Mouse (Mus musculus) granulocyte monocyte progenitor cell, adult 5-6 weeks (primary cell): Measurements from ENCODE around the gene Bcan. TPM values are rescaled to one million over a fixed set of nuclear protein-coding genes. Genes with fewer than 3 reads are reported as not detected.
A peak's percentile ranks its signal among the peaks of the same experiment; 100 is the strongest.

Experiments
- ATAC-seq: replicated peaks from 2 replicates; pipeline ENCODE4 v1.8.0; 2016; ENCODE audit warnings: mild to moderate bottlenecking, moderate TSS enrichment, inconsistent platforms; ENCODE audit not compliant: poor library complexity, severe bottlenecking
- total RNA-seq, 2 experiments: library from RNA; stranded (forward) in 1 of 2; stranded (reverse) in 1 of 2; fragments of 200-712, 200-1000 nt in 1 of 2; fragments of >200 nt in 1 of 2; fragmentation: Nextera tagmentation in 1 of 2; gene quantifications; 2 replicates each; pipeline ENCODE4 v1.2.3; 2014 to 2017

Bcan gene
- total RNA-seq, 2 experiments from 2014 or later, result not detected

- ATAC-seq, result no peak
Observed at GRCm38 (mm10) chr3:87947811-87948199, 52.2 kb downstream of the Bcan start.

GRCm38 (mm10) chr3:87947056-87947810, 52.8 kb downstream of the Bcan start:
- 0 out of 2 replicates have a peak, but pooled peaks have one; percentile 30 for ATAC-seq

DNA sequence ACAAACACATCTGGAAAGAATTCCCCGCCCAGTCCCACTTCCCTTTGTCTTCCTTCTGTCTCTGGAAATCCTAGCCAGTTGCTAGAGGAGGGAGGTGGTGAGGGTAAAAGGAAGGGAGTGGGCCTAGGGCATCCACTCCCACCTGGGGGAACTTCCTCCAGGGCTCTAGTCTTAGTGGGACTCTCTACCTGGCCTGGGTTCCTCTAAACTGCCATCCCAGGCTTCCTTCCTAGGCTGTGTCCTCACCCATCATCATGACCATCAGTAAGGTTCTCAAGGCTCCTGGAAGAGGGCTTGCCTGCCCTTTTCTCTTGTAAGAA, 53.5 kb downstream of the Bcan start:
- no peak for ATAC-seq

- no peak for ATAC-seq
Observed at GRCm38 (mm10) chr3:87945781-87946540, 54.1 kb downstream of the Bcan start.

DNA sequence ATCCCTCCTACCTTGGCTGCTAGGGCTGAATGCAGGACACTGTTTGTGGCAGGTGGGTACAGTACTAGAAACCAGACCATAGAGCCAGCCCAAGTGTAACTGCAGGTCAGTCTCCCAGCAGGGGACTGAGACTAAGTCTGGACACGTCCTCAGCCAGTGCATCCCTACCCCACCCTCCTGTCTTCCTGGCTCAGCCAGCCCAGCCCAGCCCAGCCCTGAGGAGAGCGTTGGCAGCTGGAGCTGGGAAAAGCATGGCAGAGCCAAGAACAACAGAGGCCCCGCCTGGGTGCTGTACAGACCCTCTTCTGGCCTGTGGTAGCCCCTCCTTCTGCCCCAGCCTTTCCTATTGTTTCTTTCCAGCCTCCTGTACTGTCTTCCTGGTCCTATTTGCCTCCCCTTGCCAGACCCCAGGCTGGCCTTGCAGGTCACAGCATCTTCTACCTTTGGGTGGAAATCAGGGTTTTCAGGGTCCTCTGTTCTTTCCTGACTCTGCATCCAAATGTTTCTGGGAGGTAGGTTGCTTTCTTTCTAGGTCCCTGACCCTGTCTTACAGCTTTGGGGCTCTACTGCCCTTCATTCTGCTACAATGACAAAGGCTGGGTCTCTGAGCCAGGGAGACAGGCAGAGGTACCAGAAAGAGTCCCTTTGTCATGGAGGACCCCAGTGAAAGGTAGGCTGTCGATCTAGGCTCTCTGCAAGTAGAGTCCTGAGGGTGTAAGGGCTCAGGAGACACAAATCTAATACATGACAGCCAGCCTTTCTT, 55.0 kb downstream of the Bcan start:
- ATAC-seq, result no peak

- ATAC-seq, result no peak
Observed at GRCm38 (mm10) chr3:87943586-87943985, 56.4 kb downstream of the Bcan start.

DNA sequence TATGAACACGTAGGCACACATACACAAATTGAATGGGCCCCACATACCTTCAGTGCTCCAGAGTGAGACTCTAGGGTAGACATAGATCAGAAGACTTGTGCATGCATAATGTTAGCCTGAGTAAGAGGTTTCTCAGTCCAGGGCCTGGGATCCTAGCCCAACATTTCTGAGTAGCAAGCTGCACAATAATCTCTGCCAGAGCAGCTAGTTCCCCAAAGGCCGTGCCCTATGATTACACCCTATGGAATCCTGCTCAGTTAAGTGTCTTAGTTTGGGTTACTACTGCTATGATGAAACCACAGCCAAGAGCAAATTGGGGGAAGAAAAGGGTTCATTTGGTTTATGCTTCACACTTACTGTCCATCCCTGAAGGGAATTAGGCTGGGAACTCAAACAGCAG, 57.6 kb downstream of the Bcan start:
- no peak for ATAC-seq

GRCm38 (mm10) chr3:87940611-87941010, 59.4 kb downstream of the Bcan start:
- no peak for ATAC-seq

Other genes starting within 250 kb of the Bcan start
- not detected in 2 replicates for gene Ntrk1, start 205.1 kb downstream of the Bcan start, total RNA-seq (2014; fragmentation: Nextera tagmentation)
- not detected in 2 replicates for gene Ntrk1, start 205.1 kb downstream of the Bcan start, total RNA-seq (2017)
- not detected in 2 replicates for gene Insrr, start 203.3 kb downstream of the Bcan start, total RNA-seq (2014; fragmentation: Nextera tagmentation)
- gene Insrr, start 203.3 kb downstream of the Bcan start, total RNA-seq (2017), result not detected in 2 replicates
- gene Pear1, start 175.9 kb downstream of the Bcan start, total RNA-seq (2014; fragmentation: Nextera tagmentation), result 1.8 and 9.6 TPM in 2 replicates
- 0.57 and 1.0 TPM in 2 replicates for gene Pear1, start 175.9 kb downstream of the Bcan start, total RNA-seq (2017)
- gene Sh2d2a, start 153.5 kb downstream of the Bcan start, total RNA-seq (2014; fragmentation: Nextera tagmentation), result not detected in 2 replicates
- 0.10 TPM in 1 of 2 replicates, not detected in the other for gene Sh2d2a, start 153.5 kb downstream of the Bcan start, total RNA-seq (2017)
- gene Prcc, start 114.6 kb downstream of the Bcan start, total RNA-seq (2014; fragmentation: Nextera tagmentation), result 25.9 and 35.4 TPM in 2 replicates
- 29.6 and 33.4 TPM in 2 replicates for gene Prcc, start 114.6 kb downstream of the Bcan start, total RNA-seq (2017)
- 330 and 338 TPM in 2 replicates for gene Hdgf, start 93.9 kb downstream of the Bcan start, total RNA-seq (2014; fragmentation: Nextera tagmentation)
- gene Hdgf, start 93.9 kb downstream of the Bcan start, total RNA-seq (2017), result 302 and 321 TPM in 2 replicates
- gene Mrpl24, start 80.7 kb downstream of the Bcan start, total RNA-seq (2014; fragmentation: Nextera tagmentation), result 165 and 169 TPM in 2 replicates
- gene Mrpl24, start 80.7 kb downstream of the Bcan start, total RNA-seq (2017), result 112 and 134 TPM in 2 replicates
- gene Isg20l2, start 69.9 kb downstream of the Bcan start, total RNA-seq (2014; fragmentation: Nextera tagmentation), result 49.5 and 63.1 TPM in 2 replicates
- gene Isg20l2, start 69.9 kb downstream of the Bcan start, total RNA-seq (2017), result 45.7 and 51.4 TPM in 2 replicates
- gene Rrnad1, start 69.5 kb downstream of the Bcan start, total RNA-seq (2014; fragmentation: Nextera tagmentation), result 20.7 and 30.7 TPM in 2 replicates
- 13.6 and 13.8 TPM in 2 replicates for gene Rrnad1, start 69.5 kb downstream of the Bcan start, total RNA-seq (2017)
- gene Crabp2, start 51.6 kb downstream of the Bcan start, total RNA-seq (2014; fragmentation: Nextera tagmentation), result not detected in 2 replicates
- not detected in 2 replicates for gene Crabp2, start 51.6 kb downstream of the Bcan start, total RNA-seq (2017)
- gene Nes, start 29.2 kb downstream of the Bcan start, total RNA-seq (2014; fragmentation: Nextera tagmentation), result not detected in 2 replicates
- 0.05 TPM in 1 of 2 replicates, not detected in the other for gene Nes, start 29.2 kb downstream of the Bcan start, total RNA-seq (2017)
- gene Hapln2, start 27.4 kb upstream of the Bcan start, total RNA-seq (2014; fragmentation: Nextera tagmentation), result not detected in 2 replicates
- not detected in 2 replicates for gene Hapln2, start 27.4 kb upstream of the Bcan start, total RNA-seq (2017)
- gene Gpatch4, start 42.9 kb upstream of the Bcan start, total RNA-seq (2014; fragmentation: Nextera tagmentation), result 45.8 and 50.5 TPM in 2 replicates
- gene Gpatch4, start 42.9 kb upstream of the Bcan start, total RNA-seq (2017), result 39.6 and 40.8 TPM in 2 replicates
- 73.8 and 84.3 TPM in 2 replicates for gene Naxe, start 58.3 kb upstream of the Bcan start, total RNA-seq (2014; fragmentation: Nextera tagmentation)
- 34.3 and 36.1 TPM in 2 replicates for gene Naxe, start 58.3 kb upstream of the Bcan start, total RNA-seq (2017)
- gene Ttc24, start 78.1 kb upstream of the Bcan start, total RNA-seq (2014; fragmentation: Nextera tagmentation), result not detected in 2 replicates
- not detected in 2 replicates for gene Ttc24, start 78.1 kb upstream of the Bcan start, total RNA-seq (2017)
- gene Iqgap3, start 81.7 kb upstream of the Bcan start, total RNA-seq (2014; fragmentation: Nextera tagmentation), result 5.9 and 9.9 TPM in 2 replicates
- 19.5 and 19.9 TPM in 2 replicates for gene Iqgap3, start 81.7 kb upstream of the Bcan start, total RNA-seq (2017)
- gene Mef2d, start 142.1 kb upstream of the Bcan start, total RNA-seq (2014; fragmentation: Nextera tagmentation), result 119 and 132 TPM in 2 replicates
- 42.4 and 52.4 TPM in 2 replicates for gene Mef2d, start 142.1 kb upstream of the Bcan start, total RNA-seq (2017)